In the genomic region with DNA sequence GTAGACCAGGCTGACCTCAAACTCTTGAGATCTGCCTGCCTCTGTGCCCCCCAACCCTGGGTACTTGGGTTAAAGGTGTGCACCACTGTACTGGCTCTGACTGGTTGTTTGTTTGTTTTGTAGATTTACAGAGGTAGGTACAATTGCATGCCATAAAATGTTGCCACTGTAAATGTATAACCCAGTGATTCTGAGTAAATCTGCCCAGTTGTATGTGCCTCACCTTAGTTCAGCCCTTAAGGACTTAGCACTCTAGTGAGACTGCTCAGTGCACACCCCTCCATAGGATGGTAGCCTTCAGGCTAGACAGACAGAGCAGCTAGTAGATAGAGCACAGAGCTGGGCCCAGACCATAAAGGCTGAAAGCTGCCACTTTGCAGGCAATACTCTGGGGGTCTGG, we compare ENCODE assay signal across 35 mouse cellular contexts. TPM values are rescaled to one million over a fixed set of nuclear protein-coding genes. Genes with fewer than 3 reads are reported as not detected.
"Had no signal": no experiment of that assay in that cellular context is flagged by ENCODE, and none has a peak within 500 bp of the region (broad histone marks: within the 10 kb centered on the region; RNA-seq: fewer than 3 reads in every experiment).

No protein-coding gene starts in this region.

- H3K4me2 ChIP-seq: heart, embryonic 11.5 days; heart, embryonic 13.5 days; heart, embryonic 15.5 days; hindbrain, embryonic 13.5 days; hindbrain, embryonic 15.5 days; kidney, embryonic 15.5 days; limb, embryonic 12.5 days; liver, embryonic 11.5 days; liver, embryonic 13.5 days had no signal

- H3K4me3 ChIP-seq: gastrocnemius, adult 2 months; heart, adult 2 months; heart, embryonic 13.5 days; heart, embryonic 15.5 days; hindbrain, embryonic 13.5 days; hindbrain, embryonic 15.5 days; kidney, embryonic 15.5 days; layer of hippocampus, adult 2 months; left cerebral cortex, adult 2 months; limb, embryonic 10.5 days; limb, embryonic 12.5 days; liver, embryonic 13.5 days had no signal

- H3K9me3 ChIP-seq: heart, embryonic 15.5 days; hindbrain, embryonic 13.5 days; hindbrain, embryonic 15.5 days; kidney, embryonic 15.5 days; limb, embryonic 10.5 days; limb, embryonic 12.5 days; liver, embryonic 13.5 days had no signal

- H3K9ac ChIP-seq: heart, embryonic 13.5 days; heart, embryonic 15.5 days; hindbrain, embryonic 13.5 days; hindbrain, embryonic 15.5 days; kidney, embryonic 15.5 days; limb, embryonic 12.5 days; liver, embryonic 13.5 days had no signal

- H3K27ac ChIP-seq: gastrocnemius, adult 2 months; heart, adult 2 months; heart, embryonic 13.5 days; heart, embryonic 15.5 days; hindbrain, embryonic 13.5 days; hindbrain, embryonic 15.5 days; kidney, embryonic 15.5 days; kidney, postnatal 0 days; left cerebral cortex, adult 2 months; limb, embryonic 10.5 days; limb, embryonic 12.5 days; liver, embryonic 13.5 days had no signal

- H3K27me3 ChIP-seq: heart, embryonic 13.5 days; heart, embryonic 15.5 days; hindbrain, embryonic 13.5 days; hindbrain, embryonic 15.5 days; kidney, embryonic 15.5 days; limb, embryonic 12.5 days; liver, embryonic 13.5 days had no signal

- ATAC-seq: inflammation-experienced regulatory T-cells, adult 6 months had no signal

- H3K4me1 ChIP-seq: heart, embryonic 13.5 days; heart, embryonic 15.5 days; hindbrain, embryonic 13.5 days; hindbrain, embryonic 15.5 days; kidney, embryonic 15.5 days; limb, embryonic 10.5 days; limb, embryonic 12.5 days; liver, embryonic 13.5 days had no signal

- DNase-seq: gastrocnemius, adult 2 months; gastrocnemius, postnatal 10 days; gastrocnemius, postnatal 25 days; heart, adult 11 months; heart, adult 2 months; heart, postnatal 14 days; heart, postnatal 36 days; kidney, adult 11 months; kidney, adult 2 months; kidney, adult 9 months; kidney, postnatal 14 days; kidney, postnatal 36 days; liver; liver, embryonic 13.5 days had no signal

RNA-seq across cellular contexts. Expression of gene Il17c, which starts 28.1 kb away (rescaled TPM):
- total RNA-seq: gastrocnemius, adult 2 months; gastrocnemius, postnatal 10 days; gastrocnemius, postnatal 25 days; gastrocnemius, postnatal 4 days; heart, adult 2 months; heart, postnatal 14 days; heart, postnatal 36 days; hematopoietic stem cell, adult 5-6 weeks; layer of hippocampus, adult 2 months; layer of hippocampus, postnatal 10 days; layer of hippocampus, postnatal 25 days; left cerebral cortex, adult 2 months; left cerebral cortex, postnatal 14 days; left cerebral cortex, postnatal 36 days had no signal
- polyA plus RNA-seq: heart, adult 2 months; heart, embryonic 11.5 days; heart, embryonic 13.5 days; heart, embryonic 15.5 days; heart, postnatal 0 days; hindbrain, embryonic 11.5 days; hindbrain, embryonic 13.5 days; hindbrain, embryonic 15.5 days; kidney, embryonic 15.5 days; kidney, postnatal 0 days; limb, embryonic 12.5 days; liver, embryonic 11.5 days; liver, embryonic 13.5 days had no signal

RNA-seq across cellular contexts. Expression of gene Trhr2, which starts 33.2 kb away (rescaled TPM):
- total RNA-seq: gastrocnemius, adult 2 months; gastrocnemius, postnatal 10 days; gastrocnemius, postnatal 25 days; gastrocnemius, postnatal 4 days; heart, adult 2 months; heart, postnatal 14 days; heart, postnatal 36 days; hematopoietic stem cell, adult 5-6 weeks had no signal
- polyA plus RNA-seq: heart, adult 2 months; heart, embryonic 11.5 days; heart, embryonic 13.5 days; heart, embryonic 15.5 days; heart, postnatal 0 days; hindbrain, embryonic 13.5 days; inflammation-experienced regulatory T-cells, adult 6 months; kidney, embryonic 15.5 days; kidney, postnatal 0 days; limb, embryonic 10.5 days; limb, embryonic 12.5 days; liver, embryonic 11.5 days; liver, embryonic 13.5 days had no signal
